In the genomic region with DNA sequence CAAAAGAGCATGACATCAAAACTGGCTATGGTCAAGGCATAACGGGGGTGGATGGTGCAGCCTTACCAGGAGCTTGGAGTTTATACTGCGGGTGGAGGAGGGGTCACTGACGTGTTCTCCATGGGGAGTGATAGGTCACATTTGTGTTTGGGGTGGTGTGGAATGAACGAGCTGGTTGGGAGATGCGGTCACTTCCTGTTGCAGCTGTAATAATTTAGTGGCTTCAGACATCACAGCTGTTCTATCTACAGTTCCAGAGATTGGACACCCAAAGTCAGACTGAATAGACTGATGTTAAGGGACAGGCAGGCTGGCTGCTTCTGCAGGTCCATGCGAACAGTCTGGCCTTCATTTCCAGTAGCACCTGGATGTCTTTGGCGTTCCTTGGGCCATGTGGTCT, we compare ENCODE assay signal across 12 mouse cellular contexts. TPM values are rescaled to one million over a fixed set of nuclear protein-coding genes. Genes with fewer than 3 reads are reported as not detected.
DNase-seq lines count a peak whose midpoint lies in the region; ATAC-seq and TF ChIP-seq lines count a peak whose summit lies in the region.
"Had no signal": no experiment of that assay in that cellular context is flagged by ENCODE, and none has a peak within 500 bp of the region (broad histone marks: within the 10 kb centered on the region; RNA-seq: fewer than 3 reads in every experiment).

No protein-coding gene starts in this region.

- no peak overlapping the region for H3K4me3 ChIP-seq in intestine, embryonic 16.5 days (ENCODE audit: low read length)
- no peak overlapping the region for H3K4me3 ChIP-seq in cerebellum, adult 2 months (replicated peaks; ENCODE audit: insufficient read depth, low read depth, low read length)
- H3K4me3 ChIP-seq: forebrain, embryonic 13.5 days; limb, embryonic 15.5 days; midbrain, embryonic 13.5 days had no signal

- no peaks in the 10 kb centered on the region for H3K27me3 ChIP-seq in intestine, embryonic 16.5 days (replicated peaks; ENCODE audit: control insufficient read depth, insufficient read depth, low read length)
- H3K27me3 ChIP-seq in cerebellum, adult 2 months (ENCODE audit: control insufficient read depth, insufficient read depth, low read length) = no peaks in the 10 kb centered on the region
- H3K27me3 ChIP-seq: forebrain, embryonic 13.5 days; midbrain, embryonic 13.5 days had no signal

- peak overlapping the region; percentile 49 for H3K27ac ChIP-seq in intestine, embryonic 16.5 days (ENCODE audit: low read length)
- H3K27ac ChIP-seq in cerebellum, adult 2 months (ENCODE audit: insufficient read depth, low read length) = no peak overlapping the region
- H3K27ac ChIP-seq: forebrain, embryonic 13.5 days; midbrain, embryonic 13.5 days had no signal

- TF ChIP-seq CTCF in cerebellum, adult 2 months (IDR thresholded peaks at IDR 0.05; ENCODE audit: borderline replicate concordance, insufficient read depth, low read depth, low read length) = no peak

- WGBS in intestine, embryonic 16.5 days = 54% methylated on average over 7 of the region's 7 CpGs
- 69% methylated on average over 7 of the region's 7 CpGs for WGBS in cerebellum, adult 2 months

- H3K4me2 ChIP-seq in intestine, embryonic 16.5 days (ENCODE audit: low read depth, low read length) = no peak overlapping the region
- H3K4me2 ChIP-seq: forebrain, embryonic 13.5 days; limb, embryonic 15.5 days; midbrain, embryonic 13.5 days had no signal

- TF ChIP-seq POLR2A in cerebellum, adult 2 months (IDR thresholded peaks at IDR 0.05; ENCODE audit: borderline replicate concordance, insufficient read depth, low read length) = no peak

- H3K36me3 ChIP-seq in intestine, embryonic 16.5 days (ENCODE audit: control insufficient read depth, insufficient read depth, low read length) = no peaks in the 10 kb centered on the region
- H3K36me3 ChIP-seq: limb, embryonic 15.5 days; midbrain, embryonic 13.5 days had no signal

- H3K4me1 ChIP-seq in intestine, embryonic 16.5 days (ENCODE audit: control insufficient read depth, insufficient read depth, low read length) = peaks cover 14% of the 10 kb centered on the region; the same call in 1 of the 2 replicates
- H3K4me1 ChIP-seq in cerebellum, adult 2 months (ENCODE audit: control insufficient read depth, insufficient read depth, low read length) = no peaks in the 10 kb centered on the region; the same call in 1 of the 2 replicates
- H3K4me1 ChIP-seq: forebrain, embryonic 13.5 days had no signal

- H3K9ac ChIP-seq in intestine, embryonic 16.5 days (ENCODE audit: low read depth, low read length) = no peak overlapping the region
- H3K9ac ChIP-seq: forebrain, embryonic 13.5 days; limb, embryonic 15.5 days; midbrain, embryonic 13.5 days had no signal

- ATAC-seq in intestine, embryonic 16.5 days = peak; percentile 72
- ATAC-seq: forebrain, embryonic 13.5 days; midbrain, embryonic 13.5 days had no signal

- DNase-seq in adrenal gland, postnatal 14 days = peak; percentile 18
- no peak for DNase-seq in adrenal gland, postnatal 10 days
- peak; percentile 79 to 88 for DNase-seq in heart, adult 18-20 months
- peak; percentile 16 for DNase-seq in lung, postnatal 25 days (ENCODE audit: low spot score)
- no peak for DNase-seq in cerebellum, postnatal 25 days
- no peak for DNase-seq in urinary bladder, postnatal 14 days (ENCODE audit: low spot score)
- DNase-seq in cerebellum, adult 2 months = no peak
- DNase-seq: right cerebral cortex, adult 18-20 months had no signal

- no peaks in the 10 kb centered on the region for H3K9me3 ChIP-seq in intestine, embryonic 16.5 days (ENCODE audit: control insufficient read depth, low read length)
- H3K9me3 ChIP-seq: forebrain, embryonic 13.5 days; limb, embryonic 15.5 days; midbrain, embryonic 13.5 days had no signal

RNA-seq across cellular contexts. Expression of a gene that starts 46.9 kb away (rescaled TPM):
- 19.3 and 20.0 TPM in 2 replicates for total RNA-seq in adrenal gland, postnatal 14 days (2021)
- total RNA-seq in adrenal gland, postnatal 10 days (2021) = 10 to 100 TPM; 18.5 to 23.2 TPM
- total RNA-seq in heart, adult 18-20 months (2021) = 10 to 100 TPM in 1 of 2 experiments, 1 to 10 TPM in 1; 9.8 to 10.8 TPM
- polyA plus RNA-seq in intestine, embryonic 16.5 days (2015; fragmentation: Nextera tagmentation; extraction: Ambion mirVana) = 5.5 and 7.0 TPM in 2 replicates
- polyA plus RNA-seq in cerebellum, adult 2 months (2012; rRNA removed) = 13.6 and 15.4 TPM in 2 replicates

Comparison
In these comparisons a context has a peak if more than half of its experiments do, and no peak if none do; other contexts are left out.
1. DNase-seq: peak in adrenal gland, postnatal 14 days (single experiment), heart, adult 18-20 months (2 of 2) and lung, postnatal 25 days (single experiment); none in adrenal gland, postnatal 10 days (single experiment), cerebellum, postnatal 25 days (0 of 2), urinary bladder, postnatal 14 days (single experiment) and cerebellum, adult 2 months (0 of 2).